Mouse (Mus musculus) heart, postnatal 14 days (tissue): ENCODE data around the gene Sac3d1. TPM values are rescaled to one million over a fixed set of nuclear protein-coding genes. Genes with fewer than 3 reads are reported as not detected.

Source experiments
- DNase-seq, 2 experiments: peaks; one replicate each; pipeline ENCODE4 v3.0.0; 2021 to 2022
- intact Hi-C: fragments of 180-260 bp; cut with DNase I; formaldehyde crosslinking; loops from one replicate; pipeline ENCODE4 v1.15.1; 2025
- total RNA-seq, 2 experiments: library from RNA; stranded (reverse); gene quantifications; 2 replicates each; pipeline ENCODE4 v1.2.3; 2021

Gene Sac3d1
- total RNA-seq, 2 experiments from 2014 or later: 9.4 to 9.7 TPM

GRCm38 (mm10) chr19:6126289-6126688 is 7.8 kb upstream of the Sac3d1 start:
- peak; percentile 44 to 76 for DNase-seq
- intact Hi-C loops: loop anchor here (5.0 kb wide), 2 partner anchors 79 to 206 kb away; partner anchors contain the start of genes Men1 and Syvn1

DNA sequence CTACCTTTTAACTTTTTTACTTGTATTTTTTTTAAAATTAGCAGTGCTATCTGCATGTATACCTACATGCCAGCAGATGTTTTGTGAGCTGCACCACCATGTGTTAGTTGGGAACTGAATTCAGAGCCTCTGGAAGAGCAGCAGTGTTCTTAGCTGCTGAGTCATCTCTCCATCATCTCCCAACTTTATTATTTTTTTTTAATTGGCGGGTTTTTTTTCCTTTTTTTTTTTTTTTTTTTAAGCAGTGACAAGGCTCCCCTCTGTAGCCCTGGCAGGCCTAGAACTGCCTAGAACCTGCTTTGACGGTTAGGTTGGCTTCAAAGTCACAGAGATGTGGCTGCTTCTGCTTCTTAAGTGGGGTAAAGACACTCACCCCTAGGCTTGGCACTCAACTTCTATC is 6.4 kb upstream of the Sac3d1 start:
- intact Hi-C loops: loop anchor here (2.0 to 5.0 kb wide), 3 partner anchors 78 to 207 kb away; partner anchors contain the start of genes Men1, Pola2 and Syvn1
- no peak for DNase-seq

DNA sequence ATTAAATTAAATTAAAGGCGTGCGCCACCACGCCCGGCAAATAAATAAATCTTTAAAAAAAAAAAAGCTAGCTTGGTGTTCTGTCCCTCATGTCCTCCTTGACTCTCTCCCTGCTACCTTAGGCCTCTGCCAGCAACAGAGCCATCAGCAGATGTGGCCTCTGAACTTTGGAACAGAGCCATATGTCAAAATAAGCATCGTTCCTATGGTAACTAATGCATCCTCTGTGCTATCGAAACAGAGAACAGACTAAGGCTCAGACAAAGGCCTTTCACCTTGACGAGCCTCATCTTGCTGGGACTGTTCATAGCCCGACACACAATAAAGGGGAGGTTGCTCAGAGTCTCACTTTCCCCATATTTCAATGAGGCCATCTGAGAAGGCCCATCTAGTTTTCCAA is 4.9 kb upstream of the Sac3d1 start:
- intact Hi-C loops: no loop called here
- DNase-seq: no peak

DNA sequence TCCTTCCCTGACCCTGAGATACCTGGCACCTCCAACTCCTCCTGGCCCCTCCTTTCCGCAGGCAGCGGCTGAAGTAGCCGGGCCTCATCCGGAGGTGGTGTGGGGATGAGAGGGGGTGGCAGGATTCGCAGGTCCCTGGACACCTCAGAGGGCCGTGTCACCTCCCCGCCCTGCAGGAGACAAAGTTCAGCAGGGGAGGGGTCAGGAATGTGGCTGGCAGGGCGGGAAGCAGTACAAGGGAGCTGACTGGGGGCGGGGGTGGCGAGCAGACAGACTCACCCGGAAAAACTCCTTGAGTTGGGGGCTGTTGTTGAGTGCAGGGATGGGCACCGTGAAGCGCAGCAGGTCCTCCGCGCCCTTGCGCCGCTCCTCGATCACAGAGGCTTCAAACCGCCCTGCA is 3.3 kb upstream of the Sac3d1 start:
- no peak for DNase-seq
- intact Hi-C loops: no loop called here

- DNase-seq: no peak
- intact Hi-C loops: no loop called here
Observed at GRCm38 (mm10) chr19:6118677-6119185, 281 bp upstream of the Sac3d1 start.

GRCm38 (mm10) chr19:6117346-6117985 is 984 bp downstream of the Sac3d1 start:
- intact Hi-C loops: no loop called here
- no peak for DNase-seq

- intact Hi-C loops: no loop called here
- no peak for DNase-seq
Observed at GRCm38 (mm10) chr19:6116113-6116850, 2.2 kb downstream of the Sac3d1 start.

DNA sequence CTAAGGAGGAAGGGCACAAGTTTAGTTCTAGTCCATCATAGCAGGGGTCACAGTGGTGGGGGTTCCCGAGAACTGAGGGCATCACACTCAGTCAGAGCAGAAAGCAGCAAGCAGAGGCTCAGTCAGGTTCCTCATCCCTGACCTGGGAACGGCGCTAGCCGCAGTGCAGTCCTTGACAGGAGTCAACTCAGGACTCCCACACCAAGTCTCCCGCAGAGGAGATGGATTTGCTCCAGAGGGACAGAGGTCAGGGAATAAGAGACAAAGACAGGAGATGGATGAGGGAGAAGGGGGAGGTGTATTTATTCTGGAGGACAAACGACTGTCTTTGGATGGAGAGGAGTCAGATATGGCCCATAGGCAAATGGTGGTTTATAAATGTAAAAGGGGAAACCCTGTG is 5.3 kb downstream of the Sac3d1 start:
- DNase-seq: no peak
- intact Hi-C loops: no loop called here

- intact Hi-C loops: no loop called here
- DNase-seq: no peak
Observed at GRCm38 (mm10) chr19:6105586-6105985, 12.9 kb downstream of the Sac3d1 start, which contains the start of gene Naaladl1. Gene Naaladl1, plus strand, starts transcription at chr19:6105782.

DNA sequence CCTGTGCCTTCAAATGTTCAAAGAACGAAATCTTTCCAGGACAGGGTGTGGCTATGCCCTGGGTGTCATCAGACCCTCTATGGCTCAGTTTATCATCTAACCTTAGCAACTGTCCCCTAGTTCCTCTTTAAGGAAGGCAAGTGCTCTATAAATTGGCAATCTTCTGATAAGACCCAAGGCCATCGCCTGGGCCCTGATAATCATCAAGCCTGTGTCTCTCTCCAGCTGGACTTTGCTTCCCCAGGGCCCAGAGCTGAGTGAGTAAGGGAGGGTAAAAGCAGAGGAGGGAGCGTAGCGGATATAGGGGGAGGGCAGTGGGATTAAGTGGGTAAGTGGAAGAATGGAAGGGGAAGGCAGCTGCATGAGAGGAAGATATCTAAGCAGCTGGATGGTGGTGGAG is 14.0 kb downstream of the Sac3d1 start:
- no peak for DNase-seq
- intact Hi-C loops: no loop called here

DNA sequence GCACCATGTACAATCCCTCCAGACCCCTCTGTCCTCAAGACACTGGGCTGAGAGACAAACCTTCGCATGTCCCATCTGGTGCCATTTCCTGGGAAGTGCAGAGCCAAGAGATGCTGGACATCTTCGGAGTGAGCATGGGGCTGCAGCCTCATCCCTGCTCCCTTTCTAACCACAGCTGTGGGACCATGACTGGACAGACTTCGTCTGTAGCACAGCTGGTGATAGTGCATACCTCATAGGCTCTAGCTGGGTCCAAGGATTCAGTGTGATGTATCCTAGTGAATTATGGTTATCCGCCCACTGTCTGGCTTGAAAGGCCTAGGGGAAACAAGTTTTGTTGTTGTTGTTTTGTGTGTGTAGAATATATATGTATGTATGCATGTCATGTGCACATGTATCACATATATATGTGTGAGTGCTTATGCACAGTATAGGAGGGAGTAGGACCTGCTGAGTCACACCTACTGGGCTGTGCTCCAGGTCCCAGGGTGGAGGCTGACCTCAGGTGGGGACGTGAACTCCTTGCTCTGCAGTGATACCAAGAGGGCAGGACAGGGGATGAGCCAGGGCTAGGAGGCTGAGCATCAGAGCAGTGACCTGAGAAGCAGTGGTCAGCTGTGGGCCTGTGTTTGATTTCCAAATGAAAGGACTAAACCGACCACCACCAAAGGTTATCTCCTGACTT is 16.1 kb downstream of the Sac3d1 start:
- intact Hi-C loops: no loop called here

DNA sequence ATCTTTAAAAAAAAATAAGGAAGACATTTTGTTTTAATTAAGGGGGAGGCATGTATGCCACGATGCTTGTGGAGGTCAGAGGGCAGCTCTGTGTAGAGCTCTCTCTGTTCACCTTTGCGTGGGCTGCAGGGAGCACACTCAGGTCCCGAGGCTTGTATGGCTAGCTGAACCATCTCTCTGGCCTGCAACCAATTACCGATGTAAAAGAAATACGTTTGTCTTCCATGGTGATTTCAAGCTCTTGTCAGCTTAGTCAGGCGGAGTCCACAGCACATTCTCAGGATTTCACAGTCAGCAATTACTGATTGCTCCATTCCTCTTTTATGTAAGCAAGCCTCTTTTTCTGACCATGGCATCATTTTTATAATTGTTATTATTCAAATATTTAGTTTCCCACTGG is 17.3 kb downstream of the Sac3d1 start:
- intact Hi-C loops: no loop called here
- DNase-seq: no peak

More for the DNA sequence above, 16.1 kb downstream of the Sac3d1 start:
- peak in 1 of 2 experiments; percentile 21 for DNase-seq

GRCm38 (mm10) chr19:6097847-6098246 is 20.6 kb downstream of the Sac3d1 start:
- intact Hi-C loops: no loop called here
- DNase-seq: no peak

- intact Hi-C loops: no loop called here
- no peak for DNase-seq
Observed at GRCm38 (mm10) chr19:6094119-6094518, 24.3 kb downstream of the Sac3d1 start, which contains the start of gene AC131692.1. Gene AC131692.1, plus strand, starts transcription at chr19:6094419.

DNA sequence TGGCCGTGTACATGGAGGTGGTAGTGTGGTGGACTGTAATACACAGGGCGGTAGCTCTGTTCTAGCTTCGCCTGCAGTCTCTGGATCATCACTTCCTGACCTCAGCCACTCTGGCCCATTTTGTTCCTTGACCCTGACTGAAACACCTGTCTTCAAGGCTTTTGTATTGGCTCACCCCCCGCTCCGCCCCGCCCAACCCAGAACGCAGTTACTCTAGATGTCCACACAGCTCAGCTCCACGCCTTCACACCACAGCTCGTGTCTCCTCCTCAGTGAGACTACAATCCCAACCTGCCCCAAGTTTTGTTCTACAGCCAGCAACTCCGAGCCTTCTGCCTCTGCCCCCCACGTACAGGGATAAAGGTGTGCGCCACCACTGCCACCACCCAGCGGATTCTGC is 29.6 kb downstream of the Sac3d1 start:
- DNase-seq: no peak
- intact Hi-C loops: no loop called here

DNA sequence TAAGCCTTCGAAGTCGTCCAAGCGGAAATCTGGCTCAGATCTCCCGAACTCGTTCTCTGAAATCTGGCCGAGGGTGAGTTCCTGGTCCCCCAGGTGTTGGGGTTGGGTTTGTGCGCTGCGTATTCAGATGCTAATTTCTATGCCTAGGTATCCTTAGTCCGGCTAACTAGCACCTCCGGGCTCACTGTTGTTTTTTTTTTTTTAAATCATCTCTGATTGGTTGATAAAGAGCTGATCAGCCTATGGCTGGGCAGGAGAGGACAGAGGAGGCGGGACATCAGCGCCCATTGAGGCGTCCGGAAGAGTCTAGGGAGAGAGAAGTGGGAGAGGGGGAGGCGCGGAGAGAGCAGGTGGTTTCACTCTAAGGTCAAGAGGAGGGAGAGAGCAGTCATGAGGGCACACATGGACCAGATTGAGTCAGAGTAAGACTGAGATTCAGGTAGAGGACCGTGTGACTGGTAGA is 33.0 kb downstream of the Sac3d1 start:
- peak; percentile 26 to 30 for DNase-seq
- intact Hi-C loops: loop anchor here (2.0 kb wide), 1 partner anchor 29 kb away; the partner anchor contains the start of genes Fau and Mrpl49

DNA sequence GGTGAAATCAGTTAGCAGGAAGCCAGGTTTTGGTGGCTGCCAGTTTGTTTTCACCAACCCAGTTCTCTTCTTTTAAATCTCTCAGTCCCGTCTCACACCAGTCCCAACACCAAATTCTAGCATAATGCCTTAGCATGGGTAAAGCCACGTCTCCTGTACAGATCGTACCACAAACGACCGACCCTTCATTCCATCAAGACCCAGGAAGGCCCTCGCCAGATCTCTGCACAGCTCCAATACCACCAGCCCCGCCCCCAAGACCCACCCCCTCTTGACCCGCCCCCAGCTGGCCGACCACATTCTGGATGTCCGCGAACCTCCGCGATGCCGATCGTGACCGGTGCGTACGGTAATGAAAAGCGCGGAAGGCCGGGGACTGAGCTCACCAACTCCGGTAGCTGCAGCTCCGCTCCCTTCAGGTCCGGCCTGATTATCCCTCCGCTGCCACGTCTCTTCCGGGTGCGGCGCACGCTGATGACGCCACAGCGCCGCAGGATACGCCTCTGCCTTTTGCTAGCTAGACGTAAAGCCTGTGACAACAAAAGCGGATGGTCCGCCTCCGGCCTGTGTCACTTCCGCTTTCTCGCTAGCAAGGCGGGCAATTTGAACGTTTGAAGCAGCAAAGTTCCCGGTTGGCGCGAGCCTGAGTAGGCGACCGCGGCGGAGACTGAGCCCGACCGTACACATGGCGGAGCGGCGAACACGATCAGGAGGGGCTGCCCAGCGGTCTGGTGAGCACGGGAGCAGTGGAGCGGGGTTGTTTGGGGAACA is 33.8 kb downstream of the Sac3d1 start, which contains the start of the genes Zfpl1 and Cdca5:
Gene Zfpl1, minus strand, starts transcription at position 479 of the 771 bp plus-strand sequence.
Gene Cdca5, plus strand, starts transcription at position 506 of the 771 bp plus-strand sequence.
- intact Hi-C loops: loop anchor here (2.0 kb wide), 1 partner anchor 28 kb away; the partner anchor contains the start of genes Fau and Mrpl49
- peak; percentile 96 to 98 for DNase-seq

DNA sequence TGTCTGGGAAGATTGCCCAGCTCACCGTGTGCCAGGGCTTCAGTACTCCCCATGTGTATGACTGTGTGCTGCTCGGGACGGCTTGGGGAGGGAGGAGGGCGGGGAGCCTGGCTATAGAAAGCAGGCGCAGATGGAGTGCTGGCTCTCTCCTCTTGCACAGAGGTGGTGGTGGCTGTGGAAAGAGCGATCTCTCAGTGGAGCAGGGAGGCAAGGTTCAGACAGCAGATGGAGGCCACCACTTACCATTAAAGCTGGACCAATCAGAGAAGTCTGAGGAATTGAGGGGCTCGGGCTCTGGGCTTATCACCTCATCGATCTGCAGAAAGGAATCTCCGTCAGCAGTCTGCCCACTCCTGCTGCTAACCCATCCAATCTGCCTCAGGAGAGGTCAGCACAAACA is 36.3 kb downstream of the Sac3d1 start, which contains the start of gene Gm28374:
Gene Gm28374, minus strand, starts transcription at position 101 of the 400 bp plus-strand sequence.
- DNase-seq: no peak
- intact Hi-C loops: no loop called here

DNA sequence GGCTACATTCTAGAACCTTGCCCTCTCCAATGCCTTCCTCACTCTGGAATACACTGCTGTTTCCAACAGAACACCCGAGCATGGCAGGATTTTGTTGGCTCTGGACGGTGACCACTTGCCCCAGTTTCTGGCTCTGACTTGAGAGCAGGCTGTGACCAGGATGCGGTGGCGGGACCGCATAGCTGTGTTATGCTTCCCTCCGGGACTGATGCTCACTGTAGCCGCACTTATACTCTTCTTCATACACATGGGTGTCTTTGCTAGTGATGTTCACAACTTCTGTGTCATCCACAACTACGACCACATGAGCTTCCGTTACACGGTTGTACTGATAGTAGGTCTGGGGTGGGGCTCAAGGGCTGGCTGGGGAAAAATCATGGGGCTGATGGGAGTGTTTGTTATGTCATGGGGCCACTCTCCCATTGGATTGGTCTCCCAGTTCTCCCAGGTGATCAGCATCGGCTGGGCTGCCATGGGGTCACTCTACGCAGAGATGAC is 38.4 kb downstream of the Sac3d1 start, which contains the start of gene Tmem262:
Gene Tmem262, plus strand, starts transcription at position 51 of the 498 bp plus-strand sequence.
- no peak for DNase-seq
- intact Hi-C loops: no loop called here
